Mouse (Mus musculus) heart, adult 18-20 months (tissue): ENCODE measurements around the gene Idh1. TPM values are rescaled to one million over a fixed set of nuclear protein-coding genes. Genes with fewer than 3 reads are reported as not detected.

ENCODE experiments used
- DNase-seq, 2 experiments: peaks; one replicate each; pipeline ENCODE4 v3.0.0; 2021 to 2022; ENCODE audit warnings: mixed read lengths in 1 of 2
- total RNA-seq, 2 experiments: library from RNA; stranded (reverse); gene quantifications; 2 replicates each; pipeline ENCODE4 v1.2.3; 2021

Idh1 gene
- total RNA-seq, 2 experiments from 2014 or later = 68.5 to 84.3 TPM

DNA sequence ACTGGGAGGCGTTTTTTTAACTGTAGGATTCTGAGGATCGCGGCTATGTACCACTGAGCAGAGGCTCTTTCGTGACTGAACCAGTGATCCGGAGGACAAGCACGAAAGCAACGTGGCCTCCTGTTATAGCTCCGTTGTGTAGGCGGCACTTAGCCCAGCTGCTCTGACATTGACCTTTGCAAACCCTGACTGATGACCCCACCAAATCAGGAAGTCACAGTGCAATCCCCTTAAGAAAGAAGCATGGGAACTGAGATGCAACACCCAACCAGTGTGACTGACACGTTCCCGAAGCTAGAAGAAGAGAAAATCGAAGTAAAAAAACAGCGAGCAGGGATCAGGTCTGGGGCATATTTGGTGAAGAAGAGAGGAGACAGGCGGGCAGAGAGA lies 73.5 kb downstream of the Idh1 start:
- peak; percentile 27 to 49 for DNase-seq

DNA sequence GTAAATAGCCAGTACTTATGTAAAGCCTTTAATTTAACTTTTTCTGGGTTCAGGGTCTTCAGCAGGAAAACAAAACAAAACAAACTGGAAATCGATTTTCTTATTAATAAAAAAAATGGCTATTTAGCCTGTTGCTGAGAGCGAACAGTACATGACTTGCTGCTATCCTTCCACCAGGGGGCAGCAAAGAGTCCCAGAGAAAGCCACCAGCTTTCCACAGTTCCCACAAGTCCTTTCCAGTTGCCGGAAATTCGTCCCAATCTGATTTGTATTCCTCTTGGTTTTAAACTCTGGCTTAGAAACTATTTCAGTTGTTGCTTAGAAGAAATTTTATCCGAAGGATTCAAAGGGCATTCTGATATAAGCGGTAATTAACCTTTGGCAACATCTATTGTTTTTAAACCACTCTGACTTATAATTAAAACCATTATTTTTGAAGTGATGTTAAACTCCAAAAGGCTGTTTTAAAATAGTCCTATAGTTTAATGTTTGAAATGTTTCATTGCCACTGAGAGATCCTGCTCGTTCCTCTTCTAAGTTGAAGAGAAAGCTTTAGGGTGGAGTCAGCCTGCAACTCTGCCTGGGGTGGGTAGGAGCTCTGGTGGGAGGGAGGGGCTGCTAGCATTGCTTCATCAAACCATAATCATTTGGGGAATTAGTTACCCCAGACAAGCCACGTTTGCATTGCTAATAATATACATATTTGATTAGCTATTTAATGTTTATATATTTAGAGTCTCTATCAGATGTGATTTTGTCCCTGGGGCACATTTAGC lies 74.1 kb downstream of the Idh1 start:
- DNase-seq = peak; percentile 75 to 88

GRCm38 (mm10) chr1:65109756-65110435 lies 76.4 kb downstream of the Idh1 start:
- no peak for DNase-seq

GRCm38 (mm10) chr1:65109196-65109595 lies 77.1 kb downstream of the Idh1 start:
- no peak for DNase-seq

Other genes starting within 250 kb of the Idh1 start
- 1 to 10 TPM; 6.6 to 7.1 TPM for gene Plekhm3, start 229.7 kb downstream of the Idh1 start, total RNA-seq
- under 1 TPM in 1 of 2 experiments, not detected in 1; 0.21 TPM for gene Akr1cl, start 153.7 kb downstream of the Idh1 start, total RNA-seq
- not detected for gene Cryge, start 135.4 kb downstream of the Idh1 start, total RNA-seq
- not detected for gene Crygd, start 123.0 kb downstream of the Idh1 start, total RNA-seq
- gene Crygc, start 112.8 kb downstream of the Idh1 start, total RNA-seq = not detected
- not detected for gene Crygb, start 104.2 kb downstream of the Idh1 start, total RNA-seq
- not detected for gene Cryga, start 83.1 kb downstream of the Idh1 start, total RNA-seq
- not detected for gene Gm28845, start 66.9 kb downstream of the Idh1 start, total RNA-seq
- not detected for gene D630023F18Rik, start 63.3 kb downstream of the Idh1 start, total RNA-seq
- gene Pikfyve, start 183 bp upstream of the Idh1 start, total RNA-seq = 10 to 100 TPM in 1 of 2 experiments, 1 to 10 TPM in 1; 7.8 to 11.5 TPM
- gene Pth2r, start 95.6 kb upstream of the Idh1 start, total RNA-seq = not detected